Mouse (Mus musculus): ENCODE data around the gene Olfr819.
"Not testable (repeated sequence)": the region's sequence is repeated elsewhere in the genome, so short reads cannot be mapped to it uniquely, and the experiment has no call there.

Gene Olfr819

GRCm38 (mm10) chr10:129967166-129967565 is at the start of gene Olfr819:
Gene Olfr819 (minus strand): TSS chr10:129967266.
- not testable (repeated sequence) for DNase-seq

- DNase-seq: no peak
These were observed 45.3 kb upstream of the Olfr819 start, which contains the start of gene Olfr820 for GRCm38 (mm10) chr10:130012321-130012720. Gene Olfr820 (plus strand): TSS chr10:130012621.

- not testable (repeated sequence) for DNase-seq
These were observed 38.3 kb upstream of the Olfr819 start for GRCm38 (mm10) chr10:130005366-130005765.

- DNase-seq: not testable (repeated sequence)
These were observed 37.0 kb upstream of the Olfr819 start for GRCm38 (mm10) chr10:130004104-130004503.

- DNase-seq: not testable (repeated sequence)
These were observed 17.9 kb upstream of the Olfr819 start, which contains the start of gene Gm10310 for GRCm38 (mm10) chr10:129984962-129985361. Gene Gm10310 (minus strand): TSS chr10:129985062.

- not testable (repeated sequence) for DNase-seq
These were observed 14.8 kb upstream of the Olfr819 start for GRCm38 (mm10) chr10:129981867-129982266.

- DNase-seq: not testable (repeated sequence)
These were observed 9.0 kb upstream of the Olfr819 start, which contains the start of gene Olfr247 for GRCm38 (mm10) chr10:129976040-129976439. Gene Olfr247 (minus strand): TSS chr10:129976140.

- DNase-seq: not testable (repeated sequence)
These were observed 5.9 kb upstream of the Olfr819 start for GRCm38 (mm10) chr10:129972994-129973393.

- DNase-seq: not testable (repeated sequence)
These were observed 834 bp downstream of the Olfr819 start for GRCm38 (mm10) chr10:129966232-129966631.

GRCm38 (mm10) chr10:129949000-129949399 is 18.1 kb downstream of the Olfr819 start, which contains the start of gene Olfr818:
Gene Olfr818 (minus strand): TSS chr10:129949100.
- DNase-seq: no peak

- no peak for DNase-seq
These were observed 51.6 kb downstream of the Olfr819 start, which contains the start of gene Olfr816 for GRCm38 (mm10) chr10:129915497-129915896. Gene Olfr816 (minus strand): TSS chr10:129915597.
